Mouse (Mus musculus): Measurements from ENCODE around the gene Plekho1. TPM values are rescaled to one million over a fixed set of nuclear protein-coding genes. Genes with fewer than 3 reads are reported as not detected.
A peak's percentile ranks its signal among the peaks of the same experiment; 100 is the strongest.

Gene Plekho1
- polyA plus RNA-seq, 1 experiment from 2014 or later, result 53.5 TPM

GRCm38 (mm10) chr3:95950763-95951551 lies 44.8 kb downstream of the Plekho1 start:
- peak overlapping the region; percentile 72 for H3K4me2 ChIP-seq (replicated peaks; ENCODE audit: low read depth, low read length)
- peak overlapping the region; percentile 94 for H3K27ac ChIP-seq (ENCODE audit: low read length)
- TF ChIP-seq CTCF (IDR thresholded peaks at IDR 0.05) (no peak), EP300 (IDR thresholded peaks at IDR 0.05) (peak; percentile 46; the same call in 1 of the 2 replicates)
- H3K4me1 ChIP-seq (ENCODE audit: insufficient read depth, low read depth, low read length), result no peaks in the 10 kb centered on the region
- WGBS, result 2% methylated on average over 49 of the region's 49 CpGs
- ATAC-seq, result peak; percentile 97
- peak; percentile 95 for DNase-seq (ENCODE audit: low spot score)
- no peaks in the 10 kb centered on the region for H3K9me3 ChIP-seq (ENCODE audit: low read length)
- H3K27me3 ChIP-seq (replicated peaks; ENCODE audit: insufficient read depth, low read length), result no peaks in the 10 kb centered on the region
- H3K4me3 ChIP-seq (ENCODE audit: low read depth, low read length), result peak overlapping the region; percentile 51
- peak overlapping the region; percentile 63 for H3K9ac ChIP-seq (replicated peaks; ENCODE audit: low read depth)
- H3K36me3 ChIP-seq (ENCODE audit: insufficient read depth, low read length), result peaks cover 8% of the 10 kb centered on the region; the same call in 1 of the 2 replicates

- TF ChIP-seq CTCF (IDR thresholded peaks at IDR 0.05) (no peak), EP300 (IDR thresholded peaks at IDR 0.05) (no peak)
- no peak overlapping the region for H3K4me3 ChIP-seq (ENCODE audit: low read depth, low read length)
- ATAC-seq, result no peak
- no peak overlapping the region for H3K27ac ChIP-seq (ENCODE audit: low read length)
- H3K9ac ChIP-seq (replicated peaks; ENCODE audit: low read depth), result no peak overlapping the region
- WGBS, result 87% methylated on average over 5 of the region's 5 CpGs
- no peak overlapping the region for H3K4me2 ChIP-seq (replicated peaks; ENCODE audit: low read depth, low read length)
- peaks cover 9% of the 10 kb centered on the region; the same call in 1 of the 2 replicates for H3K36me3 ChIP-seq (ENCODE audit: insufficient read depth, low read length)
- no peaks in the 10 kb centered on the region for H3K4me1 ChIP-seq (ENCODE audit: insufficient read depth, low read depth, low read length)
- H3K27me3 ChIP-seq (replicated peaks; ENCODE audit: insufficient read depth, low read length), result no peaks in the 10 kb centered on the region
- H3K9me3 ChIP-seq (ENCODE audit: low read length), result no peaks in the 10 kb centered on the region
- DNase-seq (ENCODE audit: low spot score), result no peak
Measured at GRCm38 (mm10) chr3:95948325-95948724, 47.5 kb downstream of the Plekho1 start.

- H3K9ac ChIP-seq (replicated peaks; ENCODE audit: low read depth), result no peak overlapping the region
- WGBS, result 68% methylated on average over 14 of the region's 14 CpGs
- H3K36me3 ChIP-seq (ENCODE audit: insufficient read depth, low read length), result peaks cover 19% of the 10 kb centered on the region; the same call in 1 of the 2 replicates
Measured at GRCm38 (mm10) chr3:95945731-95946240, 50.0 kb downstream of the Plekho1 start.

GRCm38 (mm10) chr3:95944742-95945141 lies 51.1 kb downstream of the Plekho1 start:
- Histone ChIP-seq H3K27me3 (replicated peaks; ENCODE audit: insufficient read depth, low read length) (no peaks in the 10 kb centered on the region), H3K4me1 (ENCODE audit: insufficient read depth, low read depth, low read length) (no peaks in the 10 kb centered on the region), H3K4me3 (ENCODE audit: low read depth, low read length) (no peak overlapping the region), H3K4me2 (replicated peaks; ENCODE audit: low read depth, low read length) (no peak overlapping the region), H3K9me3 (ENCODE audit: low read length) (no peaks in the 10 kb centered on the region), H3K27ac (ENCODE audit: low read length) (no peak overlapping the region), H3K36me3 (ENCODE audit: insufficient read depth, low read length) (peaks cover 19% of the 10 kb centered on the region; the same call in 1 of the 2 replicates), H3K9ac (replicated peaks; ENCODE audit: low read depth) (no peak overlapping the region)
- 72% methylated on average over 8 of the region's 8 CpGs for WGBS
- no peak for ATAC-seq
- TF ChIP-seq CTCF (IDR thresholded peaks at IDR 0.05) (no peak), EP300 (IDR thresholded peaks at IDR 0.05) (no peak)
- DNase-seq (ENCODE audit: low spot score), result no peak

More at GRCm38 (mm10) chr3:95945731-95946240, 50.0 kb downstream of the Plekho1 start:
- Histone ChIP-seq H3K27ac (ENCODE audit: low read length) (no peak overlapping the region), H3K4me2 (replicated peaks; ENCODE audit: low read depth, low read length) (no peak overlapping the region), H3K9me3 (ENCODE audit: low read length) (no peaks in the 10 kb centered on the region), H3K4me1 (ENCODE audit: insufficient read depth, low read depth, low read length) (no peaks in the 10 kb centered on the region), H3K4me3 (ENCODE audit: low read depth, low read length) (no peak overlapping the region), H3K27me3 (replicated peaks; ENCODE audit: insufficient read depth, low read length) (no peaks in the 10 kb centered on the region)
- ATAC-seq (peak; percentile 40; the same call in 1 of the 2 replicates), DNase-seq (ENCODE audit: low spot score) (peak; percentile 24)
- TF ChIP-seq CTCF (IDR thresholded peaks at IDR 0.05), result no peak
- TF ChIP-seq EP300 (IDR thresholded peaks at IDR 0.05), result no peak

- no peak for DNase-seq (ENCODE audit: low spot score)
- Histone ChIP-seq H3K9me3 (ENCODE audit: low read length) (no peaks in the 10 kb centered on the region), H3K4me2 (replicated peaks; ENCODE audit: low read depth, low read length) (no peak overlapping the region), H3K27me3 (replicated peaks; ENCODE audit: insufficient read depth, low read length) (no peaks in the 10 kb centered on the region), H3K4me3 (ENCODE audit: low read depth, low read length) (no peak overlapping the region), H3K9ac (replicated peaks; ENCODE audit: low read depth) (no peak overlapping the region), H3K4me1 (ENCODE audit: insufficient read depth, low read depth, low read length) (no peaks in the 10 kb centered on the region), H3K27ac (ENCODE audit: low read length) (no peak overlapping the region), H3K36me3 (ENCODE audit: insufficient read depth, low read length) (peaks cover 27% of the 10 kb centered on the region; the same call in 1 of the 2 replicates)
- TF ChIP-seq CTCF (IDR thresholded peaks at IDR 0.05), result no peak
- TF ChIP-seq EP300 (IDR thresholded peaks at IDR 0.05), result no peak
- 96% methylated on average over 7 of the region's 7 CpGs for WGBS
- ATAC-seq, result no peak
Measured at GRCm38 (mm10) chr3:95943226-95943625, 52.6 kb downstream of the Plekho1 start.

GRCm38 (mm10) chr3:95942749-95943148 lies 53.1 kb downstream of the Plekho1 start:
- peaks cover 27% of the 10 kb centered on the region; the same call in 1 of the 2 replicates for H3K36me3 ChIP-seq (ENCODE audit: insufficient read depth, low read length)
- H3K27ac ChIP-seq (ENCODE audit: low read length), result no peak overlapping the region
- H3K4me3 ChIP-seq (ENCODE audit: low read depth, low read length), result no peak overlapping the region
- H3K4me2 ChIP-seq (replicated peaks; ENCODE audit: low read depth, low read length), result no peak overlapping the region
- H3K27me3 ChIP-seq (replicated peaks; ENCODE audit: insufficient read depth, low read length), result no peaks in the 10 kb centered on the region
- TF ChIP-seq CTCF (IDR thresholded peaks at IDR 0.05) (no peak), EP300 (IDR thresholded peaks at IDR 0.05) (no peak)
- 86% methylated on average over 6 of the region's 6 CpGs for WGBS
- H3K9ac ChIP-seq (replicated peaks; ENCODE audit: low read depth), result no peak overlapping the region
- H3K9me3 ChIP-seq (ENCODE audit: low read length), result no peaks in the 10 kb centered on the region
- ATAC-seq (no peak), DNase-seq (ENCODE audit: low spot score) (no peak)
- no peaks in the 10 kb centered on the region for H3K4me1 ChIP-seq (ENCODE audit: insufficient read depth, low read depth, low read length)
